Mouse (Mus musculus): ENCODE measurements around the gene Gm13275.
"Not testable (repeated sequence)": the region's sequence is repeated elsewhere in the genome, so short reads cannot be mapped to it uniquely, and the experiment has no call there.

Gene Gm13275

GRCm38 (mm10) chr4:88799365-88799764 is 5.1 kb downstream of the Gm13275 start, which contains the start of gene Gm13285:
Gm13285 (plus strand) TSS chr4:88799665.
- not testable (repeated sequence) for DNase-seq

GRCm38 (mm10) chr4:88802954-88803353 is 8.7 kb downstream of the Gm13275 start, which contains the start of gene Gm13287:
Gm13287 (plus strand) TSS chr4:88803254.
- not testable (repeated sequence) for DNase-seq

- not testable (repeated sequence) for DNase-seq
Observed at GRCm38 (mm10) chr4:88805231-88805630, 10.9 kb downstream of the Gm13275 start, which contains the start of gene Gm13288. Gm13288 (plus strand) TSS chr4:88805531.

- DNase-seq, result not testable (repeated sequence)
Observed at GRCm38 (mm10) chr4:88805761-88806160, 11.5 kb downstream of the Gm13275 start.

- DNase-seq, result no peak
Observed at GRCm38 (mm10) chr4:88815928-88816327, 21.6 kb downstream of the Gm13275 start, which contains the start of gene Ifna7. Ifna7 (plus strand) TSS chr4:88816228.

GRCm38 (mm10) chr4:88819659-88820058 is 25.4 kb downstream of the Gm13275 start, which contains the start of gene Ifna11:
Ifna11 (plus strand) TSS chr4:88819959.
- DNase-seq, result no peak

- peak; percentile 9 for DNase-seq
Observed at GRCm38 (mm10) chr4:88822995-88823394, 28.7 kb downstream of the Gm13275 start.

- DNase-seq, result not testable (repeated sequence)
Observed at GRCm38 (mm10) chr4:88827116-88827515, 32.8 kb downstream of the Gm13275 start, which contains the start of gene Ifna6. Ifna6 (plus strand) TSS chr4:88827416.

- DNase-seq, result peak; percentile 11
Observed at GRCm38 (mm10) chr4:88830523-88830922, 36.2 kb downstream of the Gm13275 start.

- not testable (repeated sequence) for DNase-seq
Observed at GRCm38 (mm10) chr4:88835225-88835624, 40.9 kb downstream of the Gm13275 start, which contains the start of gene Ifna5. Ifna5 (plus strand) TSS chr4:88835525.

GRCm38 (mm10) chr4:88838828-88839227 is 44.5 kb downstream of the Gm13275 start:
- no peak for DNase-seq

GRCm38 (mm10) chr4:88840058-88840457 is 45.8 kb downstream of the Gm13275 start:
- DNase-seq, result no peak

GRCm38 (mm10) chr4:88841438-88841911 is 47.2 kb downstream of the Gm13275 start, which contains the start of gene Ifna4:
Ifna4 (plus strand) TSS chr4:88841861.
- no peak for DNase-seq

Data from right cerebral cortex, adult 18-20 months (tissue).